Mouse (Mus musculus) spleen, adult 2 months (tissue): Measurements from ENCODE around the gene Padi2. TPM values are rescaled to one million over a fixed set of nuclear protein-coding genes. Genes with fewer than 3 reads are reported as not detected.

Source experiments
- DNase-seq, 2 experiments: peaks; one replicate each; pipeline versions ENCODE4 v3.0.0 to v3.0.0-alpha.2; 2012 to 2021; ENCODE audit warnings: low spot score in 2 of 2, low read depth in 1 of 2
- H3K27ac ChIP-seq: fragments of 200-500 bp; 2 replicates; pipeline ENCODE4 v1.5.1; 2012; ENCODE audit warnings: low read length, inconsistent platforms; ENCODE audit not compliant: insufficient read depth
- H3K27me3 ChIP-seq: fragments of 200-500 bp; 2 replicates; pipeline ENCODE4 v1.6.1; 2012; ENCODE audit warnings: mild to moderate bottlenecking, moderate library complexity, low read length, inconsistent platforms; ENCODE audit not compliant: control insufficient read depth, insufficient read depth
- H3K36me3 ChIP-seq: fragments of 200-500 bp; 2 replicates; pipeline ENCODE4 v1.6.1; 2012; ENCODE audit warnings: mild to moderate bottlenecking, low read length, inconsistent platforms; ENCODE audit not compliant: control insufficient read depth, insufficient read depth
- H3K4me1 ChIP-seq: fragments of 200-500 bp; 2 replicates; pipeline ENCODE4 v1.6.1; 2011; ENCODE audit warnings: inconsistent platforms; ENCODE audit not compliant: control insufficient read depth, insufficient read depth, insufficient read length
- H3K4me3 ChIP-seq: fragments of 200-500 bp; 2 replicates; pipeline ENCODE4 v1.5.1; 2011; ENCODE audit warnings: mild to moderate bottlenecking, inconsistent platforms; ENCODE audit not compliant: insufficient read depth, insufficient read length; ENCODE audit errors: extremely low read depth
- CTCF ChIP-seq: fragments of 200-500 bp; IDR thresholded peaks from 2 replicates; pipeline ENCODE4 v1.5.1; 2011; ENCODE audit warnings: mild to moderate bottlenecking, inconsistent platforms; ENCODE audit not compliant: insufficient read depth, insufficient read length, insufficient replicate concordance; ENCODE audit errors: extremely low read depth
- POLR2A ChIP-seq: fragments of 200-500 bp; IDR thresholded peaks from 2 replicates; pipeline ENCODE4 v1.6.1; 2011; ENCODE audit warnings: low read depth, low read length, inconsistent platforms
- WGBS: fragments of 180-500 bp; shearing (Covaris S2); methylation state at CpG from one replicate; pipeline ENCODE4 v1.1.7; 2018; 5-methylcytosine and 5-hydroxymethylcytosine counted together
- polyA plus RNA-seq: library from polyadenylated mRNA; depleted of rRNA; stranded (reverse); fragments of >200 nt; gene quantifications from 2 replicates; pipeline ENCODE4 v1.2.3, GENCODE M21; 2012

Gene Padi2
- polyA plus RNA-seq, 1 experiment, result 10.7 TPM

DNA sequence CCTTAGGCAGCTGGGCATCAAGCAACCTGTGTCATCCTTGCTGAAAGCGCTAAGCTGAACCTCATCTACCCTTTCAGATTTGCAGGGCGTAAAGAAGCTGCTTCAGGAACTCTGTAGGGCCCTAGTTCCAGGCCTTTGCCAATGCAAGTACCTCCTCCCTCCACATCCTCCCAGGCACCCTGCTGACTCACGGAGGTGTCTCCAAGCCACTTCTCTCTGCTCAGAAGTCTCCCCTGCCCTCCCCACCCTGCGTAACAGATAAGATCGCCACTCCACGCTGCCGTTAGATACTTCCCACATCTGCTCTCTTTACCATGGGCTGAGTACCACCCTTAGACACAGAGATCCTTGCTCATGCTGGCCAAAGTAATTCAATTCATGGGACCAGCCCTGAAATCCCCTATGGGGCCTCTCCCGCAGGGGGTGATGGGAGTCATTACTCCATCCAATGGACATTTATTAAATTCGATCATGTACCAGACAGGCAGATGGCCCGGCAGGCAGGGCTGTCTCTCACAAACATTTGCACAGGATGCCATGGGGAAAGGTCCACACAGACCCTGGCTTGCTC lies 24.8 kb downstream of the Padi2 start:
- DNase-seq, result no peak
- Histone ChIP-seq H3K27me3 (no peaks in the 10 kb centered on the region), H3K36me3 (no peaks in the 10 kb centered on the region), H3K27ac (no peak overlapping the region), H3K4me3 (no peak overlapping the region), H3K4me1 (peaks cover under 1% of the 10 kb centered on the region; the same call in 1 of the 2 replicates)
- WGBS, result 57% methylated on average over 10 of the region's 10 CpGs
- TF ChIP-seq POLR2A, result no peak
- TF ChIP-seq CTCF, result no peak

GRCm38 (mm10) chr4:140935643-140936042 lies 29.5 kb downstream of the Padi2 start:
- TF ChIP-seq CTCF (no peak), POLR2A (no peak)
- 69% methylated on average over 9 of the region's 9 CpGs for WGBS
- H3K27ac ChIP-seq, result no peak overlapping the region
- no peaks in the 10 kb centered on the region for H3K4me1 ChIP-seq
- no peaks in the 10 kb centered on the region for H3K27me3 ChIP-seq
- no peak for DNase-seq
- H3K36me3 ChIP-seq, result no peaks in the 10 kb centered on the region
- H3K4me3 ChIP-seq, result no peak overlapping the region

- Histone ChIP-seq H3K36me3 (no peaks in the 10 kb centered on the region), H3K27me3 (no peaks in the 10 kb centered on the region), H3K27ac (peak overlapping the region; percentile 96), H3K4me1 (peaks cover 39% of the 10 kb centered on the region; the same call in 1 of the 2 replicates), H3K4me3 (no peak overlapping the region)
- DNase-seq, result peak; percentile 56 to 80
- WGBS, result 22% methylated on average over 12 of the region's 12 CpGs
- TF ChIP-seq POLR2A (no peak; the same call in 1 of the 2 replicates), CTCF (no peak)
Measured at GRCm38 (mm10) chr4:140944356-140944755, 38.2 kb downstream of the Padi2 start.

- Histone ChIP-seq H3K27me3 (no peaks in the 10 kb centered on the region), H3K27ac (peak overlapping the region; percentile 96), H3K4me1 (peaks cover 45% of the 10 kb centered on the region; the same call in 1 of the 2 replicates), H3K36me3 (no peaks in the 10 kb centered on the region), H3K4me3 (peak overlapping the region; percentile 7; the same call in 1 of the 2 replicates)
- 7% methylated on average over 5 of the region's 5 CpGs for whole genome bisulfite sequencing
- DNase-seq, result peak; percentile 67 to 68
- TF ChIP-seq CTCF (no peak), POLR2A (no peak; the same call in 1 of the 2 replicates)
Measured at GRCm38 (mm10) chr4:140944961-140945442, 38.9 kb downstream of the Padi2 start.

GRCm38 (mm10) chr4:140945571-140945970 lies 39.4 kb downstream of the Padi2 start:
- 50% methylated on average over 4 of the region's 4 CpGs for WGBS
- Histone ChIP-seq H3K36me3 (no peaks in the 10 kb centered on the region), H3K4me1 (peaks cover 48% of the 10 kb centered on the region; the same call in 1 of the 2 replicates), H3K4me3 (no peak overlapping the region), H3K27me3 (no peaks in the 10 kb centered on the region), H3K27ac (peak overlapping the region; percentile 96)
- TF ChIP-seq CTCF (no peak), POLR2A (no peak)
- DNase-seq, result no peak

- DNase-seq, result no peak
- H3K27ac ChIP-seq, result peak overlapping the region; percentile 96
- no peak for TF ChIP-seq CTCF
- TF ChIP-seq POLR2A, result no peak
- H3K4me3 ChIP-seq, result no peak overlapping the region
- WGBS, result 53% methylated on average over 4 of the region's 4 CpGs
- H3K27me3 ChIP-seq, result no peaks in the 10 kb centered on the region
- H3K4me1 ChIP-seq, result peaks cover 48% of the 10 kb centered on the region; the same call in 1 of the 2 replicates
- no peaks in the 10 kb centered on the region for H3K36me3 ChIP-seq
Measured at GRCm38 (mm10) chr4:140946048-140946447, 39.9 kb downstream of the Padi2 start.

DNA sequence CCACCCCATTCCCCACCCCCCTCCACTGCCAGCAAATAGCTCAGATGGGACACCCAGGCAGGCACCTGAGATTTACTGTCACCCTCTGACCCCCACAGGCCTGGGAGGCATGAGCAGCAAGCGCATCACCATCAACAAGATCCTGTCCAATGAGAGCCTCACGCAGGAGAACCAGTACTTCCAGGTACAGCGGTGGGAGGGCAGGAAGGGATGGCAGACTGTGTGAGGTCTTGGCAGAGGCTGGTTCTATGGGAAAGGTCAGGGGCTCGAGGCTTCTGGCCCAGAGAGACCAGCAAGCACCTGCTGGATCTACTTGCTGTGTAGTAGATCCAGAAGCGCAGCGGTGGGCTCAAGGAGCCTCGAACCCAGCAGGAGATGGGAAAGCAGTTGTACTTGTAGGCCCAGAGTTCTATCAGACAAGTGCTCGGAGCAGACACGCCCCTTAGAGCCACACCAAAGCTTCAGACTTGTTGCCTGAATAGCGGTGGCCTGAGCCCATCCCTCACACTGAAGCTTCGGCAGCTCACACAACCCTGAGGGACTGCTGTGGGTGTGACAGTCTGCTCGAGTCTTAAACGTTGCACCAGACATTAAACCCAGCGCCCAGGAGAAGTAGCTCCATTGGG lies 40.5 kb downstream of the Padi2 start:
- H3K4me1 ChIP-seq, result peaks cover 52% of the 10 kb centered on the region; the same call in 1 of the 2 replicates
- H3K36me3 ChIP-seq, result no peaks in the 10 kb centered on the region
- no peaks in the 10 kb centered on the region for H3K27me3 ChIP-seq
- TF ChIP-seq POLR2A (no peak), CTCF (no peak)
- H3K4me3 ChIP-seq, result no peak overlapping the region
- H3K27ac ChIP-seq, result peak overlapping the region; percentile 75
- 76% methylated on average over 14 of the region's 14 CpGs for WGBS
- DNase-seq, result no peak
